Mouse (Mus musculus) embryonic fibroblast, embryonic 13.5 days (primary cell): ENCODE measurements around the gene Cdkl2. TPM values are rescaled to one million over a fixed set of nuclear protein-coding genes. Genes with fewer than 3 reads are reported as not detected.

Source experiments
- H3K27ac ChIP-seq: 2 replicates; pipeline ENCODE4 v1.5.1; 2012; ENCODE audit warnings: low read length, control low read depth, inconsistent platforms; ENCODE audit not compliant: insufficient read depth
- H3K4me1 ChIP-seq: 2 replicates; pipeline ENCODE4 v1.6.1; 2011; ENCODE audit warnings: low read length; ENCODE audit not compliant: control insufficient read depth, insufficient read depth
- H3K4me3 ChIP-seq: 2 replicates; pipeline ENCODE4 v1.5.1; 2011; ENCODE audit warnings: mild to moderate bottlenecking, control low read depth, low read length; ENCODE audit not compliant: insufficient read depth
- CTCF ChIP-seq: IDR thresholded peaks from 2 replicates; pipeline ENCODE4 v1.5.1; 2011; ENCODE audit warnings: mild to moderate bottlenecking, control low read depth, low read length, moderate library complexity, borderline replicate concordance; ENCODE audit not compliant: insufficient read depth
- POLR2A ChIP-seq: IDR thresholded peaks from 2 replicates; pipeline ENCODE4 v1.6.1; 2011; ENCODE audit warnings: low read depth, mild to moderate bottlenecking, control low read depth, low read length, moderate library complexity
- polyA plus RNA-seq: library from polyadenylated mRNA; stranded (reverse); fragments of >200 nt; gene quantifications from 2 replicates; pipeline ENCODE4 v1.2.4, GENCODE M21; 2011; ENCODE audit warnings: low read depth; ENCODE audit not compliant: missing spikeins, insufficient read length

Cdkl2 gene
- polyA plus RNA-seq, 1 experiment = 3.2 TPM

GRCm38 (mm10) chr5:91976566-91977396 lies 66.9 kb downstream of the Cdkl2 start:
- Histone ChIP-seq H3K4me1 (no peaks in the 10 kb centered on the region), H3K4me3 (no peak overlapping the region), H3K27ac (no peak overlapping the region)
- TF ChIP-seq POLR2A (no peak), CTCF (no peak)

- Histone ChIP-seq H3K4me3 (no peak overlapping the region), H3K4me1 (no peaks in the 10 kb centered on the region), H3K27ac (no peak overlapping the region)
- TF ChIP-seq CTCF = no peak
- no peak for TF ChIP-seq POLR2A
These were observed 67.9 kb downstream of the Cdkl2 start for GRCm38 (mm10) chr5:91975758-91976157.

- TF ChIP-seq CTCF = no peak
- no peak for TF ChIP-seq POLR2A
- no peaks in the 10 kb centered on the region for H3K4me1 ChIP-seq
- no peak overlapping the region for H3K27ac ChIP-seq
- H3K4me3 ChIP-seq = no peak overlapping the region
These were observed 69.7 kb downstream of the Cdkl2 start for GRCm38 (mm10) chr5:91974002-91974401.

- H3K4me1 ChIP-seq = no peaks in the 10 kb centered on the region
- TF ChIP-seq POLR2A (no peak), CTCF (no peak)
- H3K4me3 ChIP-seq = no peak overlapping the region
- no peak overlapping the region for H3K27ac ChIP-seq
These were observed 71.6 kb downstream of the Cdkl2 start for GRCm38 (mm10) chr5:91972046-91972445.

- Histone ChIP-seq H3K4me1 (no peaks in the 10 kb centered on the region; the same call in none of the 2 replicates), H3K27ac (peak within 1 kb of the TSS; percentile 98)
- TF ChIP-seq CTCF (no peak), POLR2A (peak; percentile 78)
These were observed 80.8 kb downstream of the Cdkl2 start, which contains the start of gene Rchy1 for GRCm38 (mm10) chr5:91962639-91963440. Gene Rchy1 (minus strand): TSS chr5:91963068.

GRCm38 (mm10) chr5:91962259-91962638 lies 81.4 kb downstream of the Cdkl2 start:
- Histone ChIP-seq H3K4me3 (peak overlapping the region; percentile 92), H3K27ac (peak overlapping the region; percentile 98), H3K4me1 (no peaks in the 10 kb centered on the region; the same call in none of the 2 replicates)
- TF ChIP-seq CTCF (no peak), POLR2A (no peak)

More at GRCm38 (mm10) chr5:91962639-91963440, 80.8 kb downstream of the Cdkl2 start, which contains the start of gene Rchy1:
- peak within 1 kb of the TSS; percentile 92 for H3K4me3 ChIP-seq

- Histone ChIP-seq H3K4me3 (peak overlapping the region; percentile 92), H3K27ac (peak overlapping the region; percentile 98), H3K4me1 (no peaks in the 10 kb centered on the region; the same call in none of the 2 replicates)
- no peak for TF ChIP-seq CTCF
- peak; percentile 26; the same call in 1 of the 2 replicates for TF ChIP-seq POLR2A
These were observed 82.3 kb downstream of the Cdkl2 start for GRCm38 (mm10) chr5:91961370-91961769.

- no peaks in the 10 kb centered on the region; the same call in none of the 2 replicates for H3K4me1 ChIP-seq
- peak overlapping the region; percentile 27 for H3K4me3 ChIP-seq
- no peak for TF ChIP-seq POLR2A
- no peak for TF ChIP-seq CTCF
- peak overlapping the region; percentile 98 for H3K27ac ChIP-seq
These were observed 83.0 kb downstream of the Cdkl2 start for GRCm38 (mm10) chr5:91960606-91961254.

GRCm38 (mm10) chr5:91959986-91960385 lies 83.7 kb downstream of the Cdkl2 start:
- Histone ChIP-seq H3K4me3 (no peak overlapping the region), H3K4me1 (no peaks in the 10 kb centered on the region; the same call in none of the 2 replicates), H3K27ac (no peak overlapping the region)
- TF ChIP-seq CTCF (no peak), POLR2A (no peak)
